Mouse (Mus musculus) ovary, adult 18-20 months (tissue): ENCODE results near the gene Klri2.
"Not testable (repeated sequence)": the region's sequence is repeated elsewhere in the genome, so short reads cannot be mapped to it uniquely, and the experiment has no call there.

Experiments used
- DNase-seq: peaks from one replicate; pipeline ENCODE4 v3.0.0; 2022; ENCODE audit warnings: low spot score, mixed read lengths

Gene Klri2

GRCm38 (mm10) chr6:129740069-129740721 lies at the start of gene Klri2:
Gene Klri2 (minus strand): TSS chr6:129740484.
- DNase-seq: no peak

GRCm38 (mm10) chr6:129784170-129784569 lies 43.9 kb upstream of the Klri2 start, which contains the start of gene Gm156:
Gene Gm156 (minus strand): TSS chr6:129784270.
- not testable (repeated sequence) for DNase-seq

DNA sequence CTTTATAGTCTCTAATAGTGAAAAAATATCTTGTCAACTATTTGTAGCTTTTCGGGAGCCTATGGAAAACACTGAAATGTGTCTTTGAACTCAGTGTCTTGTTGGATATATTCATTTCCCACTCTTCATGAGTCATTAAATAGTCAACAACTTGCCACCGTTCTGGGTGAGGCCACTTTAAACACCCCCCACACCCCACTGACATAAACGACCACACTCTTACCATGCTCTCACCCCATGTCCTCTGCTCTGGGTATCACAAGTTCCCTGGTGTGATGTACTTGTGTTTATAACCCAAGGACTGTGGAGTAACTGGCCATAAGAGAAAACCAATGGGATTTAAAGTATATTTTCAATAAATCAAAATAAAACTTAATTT lies 7.4 kb upstream of the Klri2 start:
- DNase-seq: no peak

- DNase-seq: no peak
These were observed 6.9 kb upstream of the Klri2 start for GRCm38 (mm10) chr6:129747016-129747653.

DNA sequence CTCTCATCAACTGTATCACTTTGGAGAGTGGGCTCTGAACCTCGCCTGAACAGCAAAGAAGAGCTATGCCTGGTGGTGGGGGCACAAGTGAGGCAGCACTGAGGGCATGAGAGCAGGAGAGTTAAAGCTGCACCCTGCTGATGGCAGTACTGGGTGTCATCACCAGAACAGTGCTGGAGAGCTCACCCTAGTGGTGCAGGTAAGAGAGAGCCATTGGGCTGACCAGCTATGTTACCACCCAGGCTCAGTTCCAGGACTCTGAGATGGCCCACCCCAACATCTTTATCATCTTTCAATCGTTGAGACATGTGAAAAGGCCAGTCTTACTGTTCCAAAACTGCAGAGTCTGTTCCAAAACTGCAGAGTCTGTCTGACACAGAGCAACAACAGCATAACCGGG lies 5.9 kb upstream of the Klri2 start:
- DNase-seq: no peak

GRCm38 (mm10) chr6:129736414-129736813 lies 3.9 kb downstream of the Klri2 start:
- no peak for DNase-seq

DNA sequence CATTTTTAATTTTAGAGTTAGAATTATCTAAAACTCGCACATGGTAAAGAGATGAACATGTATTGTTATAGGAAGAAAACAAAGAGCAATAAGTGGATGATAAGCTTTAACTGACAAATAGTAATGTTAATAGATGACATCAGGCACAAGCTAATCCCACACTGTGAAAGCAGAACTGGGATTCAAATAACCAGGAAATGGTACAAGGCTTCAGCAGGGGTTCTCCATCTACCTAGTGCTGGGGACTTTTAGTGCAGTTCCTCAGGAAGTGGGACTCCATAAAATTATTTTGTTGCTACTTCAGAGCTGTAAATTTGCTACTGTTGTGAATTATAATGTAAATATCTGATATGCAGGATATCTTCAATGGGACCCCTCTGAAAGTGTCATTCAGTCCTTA lies 13.0 kb downstream of the Klri2 start:
- no peak for DNase-seq

DNA sequence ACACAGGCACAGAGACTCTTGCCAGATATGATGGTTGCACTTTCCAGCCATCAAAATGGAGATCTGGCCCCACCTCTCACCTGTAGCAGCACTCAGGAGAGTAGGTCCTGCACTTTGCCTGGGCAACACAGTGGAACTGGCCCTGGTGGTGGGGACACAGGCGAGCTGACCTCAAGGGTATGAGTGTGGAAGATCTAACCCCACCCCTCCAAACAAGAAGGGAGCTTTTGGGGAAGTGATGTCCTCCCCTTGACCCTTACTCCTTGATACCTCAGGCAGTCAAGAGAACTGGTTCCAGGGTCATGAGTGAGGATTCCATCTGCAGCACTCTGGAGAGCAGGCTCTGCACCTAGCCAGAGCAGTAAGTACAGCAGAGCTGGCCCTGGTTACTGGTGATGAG lies 18.9 kb downstream of the Klri2 start:
- DNase-seq: no peak

DNA sequence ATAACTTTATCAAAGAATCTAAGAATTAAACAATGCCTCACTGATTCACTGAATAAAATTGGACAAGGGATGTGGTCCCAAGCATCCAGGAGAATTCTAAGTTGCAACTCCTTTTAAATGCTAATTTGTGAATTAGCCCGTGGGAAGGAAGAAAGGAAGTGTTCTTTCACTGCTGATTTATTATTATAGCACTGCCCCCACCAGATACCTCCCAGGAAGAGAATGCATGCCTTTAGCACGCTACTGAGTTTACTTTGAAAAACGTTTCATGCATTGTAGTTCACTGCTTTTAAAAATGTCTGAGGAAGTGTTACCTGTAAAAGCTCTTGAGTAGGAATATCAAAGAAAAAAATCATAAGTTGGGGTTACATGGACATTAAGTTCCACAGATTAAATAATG lies 19.8 kb downstream of the Klri2 start:
- DNase-seq: no peak

GRCm38 (mm10) chr6:129717032-129717431 lies 23.3 kb downstream of the Klri2 start, which contains the start of gene Klri1:
Gene Klri1 (minus strand): TSS chr6:129717132.
- no peak for DNase-seq

- DNase-seq: no peak
These were observed 26.7 kb downstream of the Klri2 start for GRCm38 (mm10) chr6:129713566-129713965.

GRCm38 (mm10) chr6:129691436-129691835 lies 48.8 kb downstream of the Klri2 start:
- DNase-seq: not testable (repeated sequence)

- DNase-seq: no peak
These were observed 59.9 kb downstream of the Klri2 start for GRCm38 (mm10) chr6:129680379-129680778.
